Mouse (Mus musculus): ENCODE results near the gene Ifna5. TPM values are rescaled to one million over a fixed set of nuclear protein-coding genes. Genes with fewer than 3 reads are reported as not detected.

The Ifna5 gene
- polyA plus RNA-seq, 1 experiment from 2014 or later: not detected

DNA sequence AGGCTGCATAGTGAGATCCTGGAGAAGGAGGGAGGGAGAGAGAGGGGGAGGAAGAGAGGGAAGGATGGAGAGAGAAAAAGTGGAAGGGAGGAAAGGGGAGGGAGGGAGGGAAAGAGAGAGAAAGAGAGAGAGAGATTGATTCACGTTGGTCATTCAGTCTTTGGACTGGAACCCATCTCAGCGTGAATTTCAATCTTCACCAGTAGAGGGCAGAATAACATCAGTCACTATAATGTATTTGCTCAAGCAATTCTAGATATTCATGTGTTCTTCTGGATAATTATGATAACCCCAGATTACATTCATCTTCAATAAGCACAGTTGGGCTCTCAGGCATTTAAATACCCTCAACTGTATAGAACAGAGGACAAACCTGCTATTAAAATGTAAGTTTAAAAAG lies 37.4 kb downstream of the Ifna5 start:
- Histone ChIP-seq H3K4me3 (ENCODE audit: low read length) (no peak overlapping the region), H3K36me3 (ENCODE audit: control insufficient read depth, insufficient read depth) (no peaks in the 10 kb centered on the region), H3K4me1 (ENCODE audit: control insufficient read depth, insufficient read depth, low read length) (peaks cover 1% of the 10 kb centered on the region), H3K9me3 (replicated peaks; ENCODE audit: control insufficient read depth, low read length) (no peaks in the 10 kb centered on the region), H3K9ac (ENCODE audit: low read length) (no peak overlapping the region), H3K27ac (ENCODE audit: low read length) (no peak overlapping the region), H3K27me3 (ENCODE audit: control insufficient read depth, insufficient read depth, low read length) (peaks cover 3% of the 10 kb centered on the region; the same call in 1 of the 2 replicates), H3K4me2 (ENCODE audit: low read depth, low read length) (no peak overlapping the region)
- 0% methylated on average over 2 of the region's 2 CpGs for WGBS
- ATAC-seq (replicated peaks; ENCODE audit: extremely low read depth, insufficient read depth, low FRiP score): no peak

DNA sequence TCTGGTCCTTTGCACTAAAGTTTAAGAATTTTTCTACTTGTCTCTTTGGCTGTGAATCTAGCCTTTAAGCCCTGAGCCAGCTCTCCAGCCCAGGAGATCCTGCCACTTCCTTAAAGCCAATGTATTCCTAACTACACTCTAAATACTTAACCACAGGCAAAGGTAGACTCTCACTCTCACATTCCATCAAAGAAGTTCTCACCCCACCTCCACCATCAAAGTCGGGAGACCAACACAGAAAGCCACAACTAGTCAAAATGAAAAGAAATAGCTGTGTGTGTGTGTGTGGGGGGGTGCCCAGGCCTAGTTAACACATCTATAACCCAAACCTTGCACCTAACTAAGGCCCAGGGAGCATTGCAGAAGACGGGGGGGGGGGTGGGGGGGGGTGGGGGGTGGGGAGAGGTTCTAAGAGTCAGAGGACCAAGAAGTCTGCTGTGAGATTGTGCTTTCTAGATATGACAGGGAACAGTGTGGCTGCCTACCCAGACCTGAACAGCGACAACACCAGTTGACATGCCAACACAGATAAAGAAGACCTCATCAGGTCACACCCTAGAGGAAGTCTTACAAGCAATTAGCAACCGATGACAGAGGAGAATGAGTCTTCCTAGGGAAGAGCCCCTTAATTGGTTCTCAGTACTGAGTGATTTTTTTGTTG lies 40.2 kb downstream of the Ifna5 start:
- Histone ChIP-seq H3K36me3 (ENCODE audit: control insufficient read depth, insufficient read depth) (no peaks in the 10 kb centered on the region), H3K4me3 (ENCODE audit: low read length) (no peak overlapping the region), H3K27me3 (ENCODE audit: control insufficient read depth, insufficient read depth, low read length) (peaks cover 3% of the 10 kb centered on the region; the same call in 1 of the 2 replicates), H3K4me1 (ENCODE audit: control insufficient read depth, insufficient read depth, low read length) (no peaks in the 10 kb centered on the region; the same call in 1 of the 2 replicates), H3K9me3 (replicated peaks; ENCODE audit: control insufficient read depth, low read length) (no peaks in the 10 kb centered on the region), H3K9ac (ENCODE audit: low read length) (no peak overlapping the region), H3K27ac (ENCODE audit: low read length) (no peak overlapping the region), H3K4me2 (ENCODE audit: low read depth, low read length) (no peak overlapping the region)
- WGBS: 15% methylated on average over 4 of the region's 4 CpGs
- ATAC-seq (replicated peaks; ENCODE audit: extremely low read depth, insufficient read depth, low FRiP score): no peak

DNA sequence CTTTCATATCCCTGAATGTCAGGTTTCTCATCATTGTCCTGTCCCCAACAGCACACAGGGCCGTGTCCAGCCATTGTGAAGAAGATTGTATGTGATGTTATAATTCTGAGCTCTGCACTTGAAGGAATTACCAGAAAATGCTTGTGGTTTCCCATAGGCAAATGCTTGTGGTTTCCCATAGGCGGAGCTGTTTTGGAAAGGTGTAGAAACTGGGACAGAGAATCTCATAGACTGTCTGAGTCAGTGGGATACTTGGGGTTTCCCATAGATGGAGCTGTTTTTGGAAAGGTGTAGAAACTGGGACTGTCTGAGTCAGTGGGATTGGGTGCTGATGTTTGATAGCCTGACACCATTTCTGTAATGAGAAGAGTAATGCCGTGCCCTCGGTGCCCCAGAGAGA lies 41.2 kb downstream of the Ifna5 start:
- Histone ChIP-seq H3K36me3 (ENCODE audit: control insufficient read depth, insufficient read depth) (no peaks in the 10 kb centered on the region), H3K4me2 (ENCODE audit: low read depth, low read length) (no peak overlapping the region), H3K4me3 (ENCODE audit: low read length) (no peak overlapping the region), H3K4me1 (ENCODE audit: control insufficient read depth, insufficient read depth, low read length) (no peaks in the 10 kb centered on the region; the same call in 1 of the 2 replicates), H3K27me3 (ENCODE audit: control insufficient read depth, insufficient read depth, low read length) (peaks cover 2% of the 10 kb centered on the region; the same call in 1 of the 2 replicates), H3K9me3 (replicated peaks; ENCODE audit: control insufficient read depth, low read length) (no peaks in the 10 kb centered on the region), H3K27ac (ENCODE audit: low read length) (no peak overlapping the region), H3K9ac (ENCODE audit: low read length) (no peak overlapping the region)
- no peak for ATAC-seq (replicated peaks; ENCODE audit: extremely low read depth, insufficient read depth, low FRiP score)
- 81% methylated on average over 4 of the region's 4 CpGs for WGBS

DNA sequence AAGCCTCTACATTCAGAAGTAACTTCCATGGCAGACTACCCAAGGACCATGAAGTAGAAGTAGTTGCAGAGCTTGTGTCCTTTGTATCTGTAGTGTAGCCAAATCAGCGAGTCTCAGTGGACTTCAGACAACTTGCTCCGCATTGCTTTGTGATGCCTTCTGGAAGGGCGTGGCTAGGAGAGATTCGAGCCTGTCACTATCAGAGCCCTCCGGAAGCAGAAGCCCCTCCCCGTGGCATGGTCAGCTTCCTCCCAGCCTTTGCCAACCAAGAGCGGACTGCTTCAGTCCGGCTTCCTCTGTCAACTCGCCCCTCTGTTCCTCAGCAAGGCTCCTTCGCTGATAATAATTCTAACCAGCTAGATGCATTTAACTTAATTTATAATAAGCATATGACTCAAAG lies 42.9 kb downstream of the Ifna5 start:
- Histone ChIP-seq H3K9me3 (replicated peaks; ENCODE audit: control insufficient read depth, low read length) (no peaks in the 10 kb centered on the region), H3K9ac (ENCODE audit: low read length) (no peak overlapping the region), H3K27ac (ENCODE audit: low read length) (no peak overlapping the region), H3K4me2 (ENCODE audit: low read depth, low read length) (0 out of 2 replicates have a peak overlapping the region, but pooled peaks have one; percentile 12), H3K4me1 (ENCODE audit: control insufficient read depth, insufficient read depth, low read length) (no peaks in the 10 kb centered on the region; the same call in 1 of the 2 replicates), H3K27me3 (ENCODE audit: control insufficient read depth, insufficient read depth, low read length) (no peaks in the 10 kb centered on the region), H3K4me3 (ENCODE audit: low read length) (no peak overlapping the region), H3K36me3 (ENCODE audit: control insufficient read depth, insufficient read depth) (no peaks in the 10 kb centered on the region)
- ATAC-seq (replicated peaks; ENCODE audit: extremely low read depth, insufficient read depth, low FRiP score): 0 out of 2 replicates have a peak, but pooled peaks have one; percentile 41
- WGBS: 33% methylated on average over 10 of the region's 10 CpGs

DNA sequence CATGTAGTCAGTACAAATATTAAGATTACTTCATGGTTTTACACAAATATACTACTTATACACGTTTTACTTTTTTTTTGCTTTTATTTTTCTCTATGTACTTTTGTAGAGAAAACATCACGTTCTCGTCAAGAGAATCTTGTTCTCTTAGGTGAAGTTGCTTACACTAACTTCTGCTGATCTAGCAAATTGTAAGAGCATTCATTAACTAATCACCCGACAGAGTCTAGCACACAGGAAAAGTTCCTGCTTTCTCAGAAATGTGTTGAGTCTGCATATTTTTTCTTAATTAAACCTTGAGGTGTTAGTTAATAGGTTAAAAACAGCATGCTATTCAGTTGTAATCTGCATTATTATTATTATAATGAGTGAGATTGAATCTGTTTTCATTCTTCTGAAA lies 43.4 kb downstream of the Ifna5 start:
- 69% methylated on average over 4 of the region's 4 CpGs for WGBS
- H3K4me1 ChIP-seq (ENCODE audit: control insufficient read depth, insufficient read depth, low read length): no peaks in the 10 kb centered on the region; the same call in 1 of the 2 replicates
- H3K9me3 ChIP-seq (replicated peaks; ENCODE audit: control insufficient read depth, low read length): no peaks in the 10 kb centered on the region
- ATAC-seq (replicated peaks; ENCODE audit: extremely low read depth, insufficient read depth, low FRiP score): no peak
- no peak overlapping the region for H3K9ac ChIP-seq (ENCODE audit: low read length)
- no peaks in the 10 kb centered on the region for H3K27me3 ChIP-seq (ENCODE audit: control insufficient read depth, insufficient read depth, low read length)
- no peak overlapping the region for H3K27ac ChIP-seq (ENCODE audit: low read length)
- no peak overlapping the region for H3K4me3 ChIP-seq (ENCODE audit: low read length)
- no peaks in the 10 kb centered on the region for H3K36me3 ChIP-seq (ENCODE audit: control insufficient read depth, insufficient read depth)
- no peak overlapping the region for H3K4me2 ChIP-seq (ENCODE audit: low read depth, low read length)

DNA sequence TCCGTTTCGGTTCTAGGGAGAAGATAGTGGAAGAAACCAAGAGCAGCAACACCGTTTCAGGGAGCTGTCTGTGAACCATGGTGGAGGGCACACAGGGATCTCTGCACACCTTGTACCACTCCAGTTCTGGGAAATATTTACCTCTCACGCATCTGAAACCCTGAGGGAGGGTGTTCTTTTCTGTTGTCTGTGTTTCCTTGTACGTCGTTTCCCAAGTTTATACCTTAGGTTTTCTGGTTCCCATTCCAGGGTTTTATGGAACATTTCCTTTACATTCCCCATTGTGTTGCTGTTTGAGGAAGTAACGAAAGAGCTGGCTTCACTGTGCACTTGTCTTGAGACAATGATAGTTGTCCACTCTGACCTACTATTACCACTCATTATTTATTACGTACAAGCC lies 44.8 kb downstream of the Ifna5 start, which contains the start of gene Ifne:
Gene Ifne, minus strand, starts transcription at position 101 of the 400 bp plus-strand sequence.
- H3K27ac ChIP-seq (ENCODE audit: low read length): no peak within 1 kb of the TSS
- no peaks in the 10 kb centered on the region for H3K27me3 ChIP-seq (ENCODE audit: control insufficient read depth, insufficient read depth, low read length)
- H3K9me3 ChIP-seq (replicated peaks; ENCODE audit: control insufficient read depth, low read length): no peaks in the 10 kb centered on the region
- no peaks in the 10 kb centered on the region; the same call in 1 of the 2 replicates for H3K4me1 ChIP-seq (ENCODE audit: control insufficient read depth, insufficient read depth, low read length)
- no peak within 1 kb of the TSS for H3K9ac ChIP-seq (ENCODE audit: low read length)
- H3K4me2 ChIP-seq (ENCODE audit: low read depth, low read length): no peak within 1 kb of the TSS
- H3K36me3 ChIP-seq (ENCODE audit: control insufficient read depth, insufficient read depth): no peaks in the 10 kb centered on the region
- no peak for ATAC-seq (replicated peaks; ENCODE audit: extremely low read depth, insufficient read depth, low FRiP score)
- no peak within 1 kb of the TSS for H3K4me3 ChIP-seq (ENCODE audit: low read length)
- WGBS: 79% methylated on average over 8 of the region's 8 CpGs

Other genes with a start within 250 kb of the Ifna5 start
- gene Ifna9, start 243.1 kb upstream of the Ifna5 start, polyA plus RNA-seq (2015; fragmentation: Nextera tagmentation; extraction: Ambion mirVana): not detected in 2 replicates
- not detected in 2 replicates for gene Ifna12, start 232.1 kb upstream of the Ifna5 start, polyA plus RNA-seq (2015; fragmentation: Nextera tagmentation; extraction: Ambion mirVana)
- not detected in 2 replicates for gene C87499, start 201.1 kb upstream of the Ifna5 start, polyA plus RNA-seq (2015; fragmentation: Nextera tagmentation; extraction: Ambion mirVana)
- not detected in 2 replicates for gene Ifna13, start 191.1 kb upstream of the Ifna5 start, polyA plus RNA-seq (2015; fragmentation: Nextera tagmentation; extraction: Ambion mirVana)
- gene Ifna16, start 158.6 kb upstream of the Ifna5 start, polyA plus RNA-seq (2015; fragmentation: Nextera tagmentation; extraction: Ambion mirVana): not detected in 2 replicates
- not detected in 2 replicates for gene Ifna2, start 151.6 kb upstream of the Ifna5 start, polyA plus RNA-seq (2015; fragmentation: Nextera tagmentation; extraction: Ambion mirVana)
- not detected in 2 replicates for gene Ifnab, start 144.2 kb upstream of the Ifna5 start, polyA plus RNA-seq (2015; fragmentation: Nextera tagmentation; extraction: Ambion mirVana)
- 0.76 and 1.1 TPM in 2 replicates for gene Gm26566, start 113.7 kb upstream of the Ifna5 start, polyA plus RNA-seq (2015; fragmentation: Nextera tagmentation; extraction: Ambion mirVana)
- 77.2 and 82.3 TPM in 2 replicates for gene Klhl9, start 113.1 kb upstream of the Ifna5 start, polyA plus RNA-seq (2015; fragmentation: Nextera tagmentation; extraction: Ambion mirVana)
- not detected in 2 replicates for gene Gm13271, start 80.7 kb upstream of the Ifna5 start, polyA plus RNA-seq (2015; fragmentation: Nextera tagmentation; extraction: Ambion mirVana)
- 0.25 TPM in 2 replicates for gene Gm13283, start 75.4 kb upstream of the Ifna5 start, polyA plus RNA-seq (2015; fragmentation: Nextera tagmentation; extraction: Ambion mirVana)
- gene Gm13290, start 61.7 kb upstream of the Ifna5 start, polyA plus RNA-seq (2015; fragmentation: Nextera tagmentation; extraction: Ambion mirVana): 0.39 and 0.45 TPM in 2 replicates
- gene Gm13289, start 58.6 kb upstream of the Ifna5 start, polyA plus RNA-seq (2015; fragmentation: Nextera tagmentation; extraction: Ambion mirVana): not detected in 2 replicates
- gene Gm13272, start 55.7 kb upstream of the Ifna5 start, polyA plus RNA-seq (2015; fragmentation: Nextera tagmentation; extraction: Ambion mirVana): not detected in 2 replicates
- 0.50 TPM in 1 of 2 replicates, not detected in the other for gene Ifnz, start 53.4 kb upstream of the Ifna5 start, polyA plus RNA-seq (2015; fragmentation: Nextera tagmentation; extraction: Ambion mirVana)
- gene Gm13276, start 49.8 kb upstream of the Ifna5 start, polyA plus RNA-seq (2015; fragmentation: Nextera tagmentation; extraction: Ambion mirVana): not detected in 2 replicates
- gene Gm13277, start 46.9 kb upstream of the Ifna5 start, polyA plus RNA-seq (2015; fragmentation: Nextera tagmentation; extraction: Ambion mirVana): not detected in 2 replicates
- gene Gm13278, start 44.0 kb upstream of the Ifna5 start, polyA plus RNA-seq (2015; fragmentation: Nextera tagmentation; extraction: Ambion mirVana): not detected in 2 replicates
- gene Gm13275, start 41.0 kb upstream of the Ifna5 start, polyA plus RNA-seq (2015; fragmentation: Nextera tagmentation; extraction: Ambion mirVana): not detected in 2 replicates
- gene Gm13279, start 38.1 kb upstream of the Ifna5 start, polyA plus RNA-seq (2015; fragmentation: Nextera tagmentation; extraction: Ambion mirVana): not detected in 2 replicates
- 0.72 and 1.6 TPM in 2 replicates for gene Gm13285, start 35.9 kb upstream of the Ifna5 start, polyA plus RNA-seq (2015; fragmentation: Nextera tagmentation; extraction: Ambion mirVana)
- not detected in 2 replicates for gene Gm13287, start 32.3 kb upstream of the Ifna5 start, polyA plus RNA-seq (2015; fragmentation: Nextera tagmentation; extraction: Ambion mirVana)
- not detected in 2 replicates for gene Gm13288, start 30.0 kb upstream of the Ifna5 start, polyA plus RNA-seq (2015; fragmentation: Nextera tagmentation; extraction: Ambion mirVana)
- not detected in 2 replicates for gene Ifna7, start 19.3 kb upstream of the Ifna5 start, polyA plus RNA-seq (2015; fragmentation: Nextera tagmentation; extraction: Ambion mirVana)
- gene Ifna11, start 15.6 kb upstream of the Ifna5 start, polyA plus RNA-seq (2015; fragmentation: Nextera tagmentation; extraction: Ambion mirVana): not detected in 2 replicates
- not detected in 2 replicates for gene Ifna6, start 8.1 kb upstream of the Ifna5 start, polyA plus RNA-seq (2015; fragmentation: Nextera tagmentation; extraction: Ambion mirVana)
- gene Ifna4, start 6.3 kb downstream of the Ifna5 start, polyA plus RNA-seq (2015; fragmentation: Nextera tagmentation; extraction: Ambion mirVana): not detected in 2 replicates
- not detected in 2 replicates for gene Ifna1, start 14.6 kb downstream of the Ifna5 start, polyA plus RNA-seq (2015; fragmentation: Nextera tagmentation; extraction: Ambion mirVana)
- not detected in 2 replicates for gene Ifne, start 44.7 kb downstream of the Ifna5 start, polyA plus RNA-seq (2015; fragmentation: Nextera tagmentation; extraction: Ambion mirVana)